ENCODE assay signal across 7 mouse cellular contexts in genomic region chr11:6005374-6006043, GRCm38 (mm10). TPM values are rescaled to one million over a fixed set of nuclear protein-coding genes. Genes with fewer than 3 reads are reported as not detected.
DNase-seq lines count a peak whose midpoint lies in the region; ATAC-seq and TF ChIP-seq lines count a peak whose summit lies in the region.
"Not testable (repeated sequence)": the region's sequence is repeated elsewhere in the genome, so short reads cannot be mapped to it uniquely, and the experiment has no call there.
"Had no signal": no experiment of that assay in that cellular context is flagged by ENCODE, and none has a peak within 500 bp of the region (broad histone marks: within the 10 kb centered on the region; RNA-seq: fewer than 3 reads in every experiment).

No protein-coding gene starts in this region.

- H3K4me2 ChIP-seq in hindbrain, embryonic 11.5 days (replicated peaks; ENCODE audit: low read depth, low read length); liver, embryonic 14.5 days (ENCODE audit: low read depth): not testable (repeated sequence)
- H3K4me2 ChIP-seq in lung, embryonic 16.5 days (ENCODE audit: low read depth, low read length): 0 out of 2 replicates have a peak overlapping the region, but pooled peaks have one; percentile 9

- H3K27me3 ChIP-seq in hindbrain, embryonic 11.5 days (ENCODE audit: control insufficient read depth, insufficient read depth, low read length); kidney, adult 2 months (replicated peaks; ENCODE audit: control insufficient read depth, insufficient read depth, low read length); liver, embryonic 14.5 days (ENCODE audit: control insufficient read depth, insufficient read depth, low read length); lung, embryonic 16.5 days (ENCODE audit: control insufficient read depth, insufficient read depth, low read depth, low read length); small intestine, adult 2 months (ENCODE audit: control insufficient read depth, insufficient read depth, low read length): not testable (repeated sequence)

- not testable (repeated sequence) for ATAC-seq in hindbrain, embryonic 11.5 days (ENCODE audit: low FRiP score)
- peak; percentile 53; the same call in 1 of the 2 replicates for ATAC-seq in liver, embryonic 14.5 days (ENCODE audit: insufficient read depth)
- peak; percentile 21; the same call in 1 of the 2 replicates for ATAC-seq in lung, embryonic 16.5 days (ENCODE audit: low read depth)

- not testable (repeated sequence) for H3K9ac ChIP-seq in hindbrain, embryonic 11.5 days (ENCODE audit: low read depth, low read length); liver, embryonic 14.5 days (replicated peaks); lung, embryonic 16.5 days (ENCODE audit: low read length)

- TF ChIP-seq POLR2A in bone marrow, adult 2 months (IDR thresholded peaks at IDR 0.05; ENCODE audit: borderline replicate concordance, control insufficient read depth, low read depth, low read length); kidney, adult 2 months (IDR thresholded peaks at IDR 0.05; ENCODE audit: low read depth, low read length); small intestine, adult 2 months (IDR thresholded peaks at IDR 0.05; ENCODE audit: low read depth, low read length): not testable (repeated sequence)

- peak overlapping the region; percentile 85 for H3K27ac ChIP-seq in bone marrow, adult 2 months (ENCODE audit: control insufficient read depth, insufficient read depth, low read depth, low read length, poor library complexity)
- not testable (repeated sequence) for H3K27ac ChIP-seq in hindbrain, embryonic 11.5 days (ENCODE audit: low read depth, low read length); liver, embryonic 14.5 days
- peak overlapping the region; percentile 61 for H3K27ac ChIP-seq in kidney, adult 2 months (ENCODE audit: insufficient read depth, low read depth, low read length)
- peak overlapping the region; percentile 44; the same call in 1 of the 2 replicates for H3K27ac ChIP-seq in lung, embryonic 16.5 days (ENCODE audit: low read length)
- H3K27ac ChIP-seq in small intestine, adult 2 months (ENCODE audit: insufficient read depth, low read depth, low read length): peak overlapping the region; percentile 83

- H3K4me3 ChIP-seq in bone marrow, adult 2 months (replicated peaks; ENCODE audit: control insufficient read depth, low read depth, low read length); hindbrain, embryonic 11.5 days (ENCODE audit: low read depth, low read length); kidney, adult 2 months (ENCODE audit: insufficient read depth, low read depth, low read length); liver, embryonic 14.5 days (ENCODE audit: insufficient read depth in 1 of 2, low read depth in 2 of 2, low read length in 2 of 2); lung, embryonic 16.5 days (ENCODE audit: low read length); small intestine, adult 2 months (ENCODE audit: low read depth, low read length): not testable (repeated sequence)

- H3K4me1 ChIP-seq in bone marrow, adult 2 months (ENCODE audit: control insufficient read depth, insufficient read depth, low read length); hindbrain, embryonic 11.5 days (replicated peaks; ENCODE audit: control insufficient read depth, insufficient read depth, low read length); liver, embryonic 14.5 days (replicated peaks; ENCODE audit: control insufficient read depth in 2 of 2, insufficient read depth in 2 of 2, low read length in 1 of 2): not testable (repeated sequence)
- H3K4me1 ChIP-seq in kidney, adult 2 months (ENCODE audit: control insufficient read depth, insufficient read depth, low read length): peaks cover 26% of the 10 kb centered on the region
- H3K4me1 ChIP-seq in lung, embryonic 16.5 days (replicated peaks; ENCODE audit: control insufficient read depth, insufficient read depth, low read length): peaks cover 17% of the 10 kb centered on the region
- peaks cover 45% of the 10 kb centered on the region for H3K4me1 ChIP-seq in small intestine, adult 2 months (ENCODE audit: control insufficient read depth, insufficient read depth, insufficient read length, low read length)

- not testable (repeated sequence) for H3K36me3 ChIP-seq in hindbrain, embryonic 11.5 days (ENCODE audit: control insufficient read depth, insufficient read depth, low read length); kidney, adult 2 months (ENCODE audit: control insufficient read depth, insufficient read depth, low read length); liver, embryonic 14.5 days (replicated peaks; ENCODE audit: control insufficient read depth, insufficient read depth, low read depth); lung, embryonic 16.5 days (ENCODE audit: control insufficient read depth, insufficient read depth, low read length)
- peaks cover 19% of the 10 kb centered on the region for H3K36me3 ChIP-seq in small intestine, adult 2 months (ENCODE audit: control insufficient read depth, insufficient read depth, low read length)

- 0% methylated on average over 1 of the region's 4 CpGs for WGBS in bone marrow, adult 2 months
- 60% methylated on average over 1 of the region's 4 CpGs for WGBS in hindbrain, embryonic 11.5 days
- WGBS in kidney, adult 2 months: 6% methylated on average over 1 of the region's 4 CpGs
- WGBS in liver, embryonic 14.5 days (ENCODE audit: insufficient replicate concordance): 0% methylated on average over 1 of the region's 4 CpGs
- WGBS in lung, embryonic 16.5 days: 0% methylated on average over 1 of the region's 4 CpGs
- 3% methylated on average over 1 of the region's 4 CpGs for WGBS in small intestine, adult 2 months

- not testable (repeated sequence) for TF ChIP-seq CTCF in bone marrow, adult 2 months (IDR thresholded peaks at IDR 0.05; ENCODE audit: control insufficient read depth, insufficient read depth, low read length); kidney, adult 2 months (conservative IDR thresholded peaks at IDR 0.05; ENCODE audit: insufficient read depth, insufficient read length, low read depth, low read length); liver, embryonic 14.5 days (IDR thresholded peaks at IDR 0.05; ENCODE audit: low read depth); small intestine, adult 2 months (IDR thresholded peaks at IDR 0.05; ENCODE audit: extremely low read depth, insufficient read length, insufficient replicate concordance, low read depth, low read length)

- TF ChIP-seq EP300 in liver, embryonic 14.5 days (IDR thresholded peaks at IDR 0.05; ENCODE audit: low read depth): not testable (repeated sequence)

- H3K9me3 ChIP-seq in hindbrain, embryonic 11.5 days (ENCODE audit: control insufficient read depth, low read length); liver, embryonic 14.5 days (ENCODE audit: control insufficient read depth, low read length); lung, embryonic 16.5 days (ENCODE audit: control insufficient read depth, low read length): not testable (repeated sequence)

- DNase-seq in hindbrain, embryonic 11.5 days (ENCODE audit: low spot score): peak; percentile 20
- DNase-seq in kidney, adult 2 months; liver, embryonic 14.5 days (ENCODE audit: low read depth in 3 of 3, low spot score in 3 of 3): not testable (repeated sequence)

RNA-seq across cellular contexts. Expression of gene Ykt6, which starts 50.0 kb away (rescaled TPM):
- polyA plus RNA-seq in bone marrow, adult 2 months (2011; ENCODE audit: insufficient read depth, insufficient read length, low replicate concordance, missing spikeins): 24.6 and 30.8 TPM in 2 replicates
- polyA plus RNA-seq in hindbrain, embryonic 11.5 days (2014; fragmentation: Nextera tagmentation; extraction: Ambion mirVana): 30.2 and 31.9 TPM in 2 replicates
- polyA plus RNA-seq in kidney, adult 2 months (2012; rRNA removed): 54.1 and 60.4 TPM in 2 replicates
- 14.9 and 18.7 TPM in 2 replicates for polyA plus RNA-seq in liver, embryonic 14.5 days (2012; rRNA removed)
- 9.6 and 10.1 TPM in 2 replicates for polyA plus RNA-seq in liver, embryonic 14.5 days (2014; fragmentation: Nextera tagmentation; extraction: Ambion mirVana)
- 52.3 and 53.1 TPM in 2 replicates for polyA plus RNA-seq in lung, embryonic 16.5 days (2015; fragmentation: Nextera tagmentation; extraction: Ambion mirVana)
- polyA plus RNA-seq in small intestine, adult 2 months (2012; rRNA removed): 56.2 and 84.5 TPM in 2 replicates

RNA-seq across cellular contexts. Expression of gene Gck, which starts 55.6 kb away (rescaled TPM):
- polyA plus RNA-seq in bone marrow, adult 2 months (2011; ENCODE audit: insufficient read depth, insufficient read length, low replicate concordance, missing spikeins): 2.8 and 3.7 TPM in 2 replicates
- 2.9 and 3.0 TPM in 2 replicates for polyA plus RNA-seq in hindbrain, embryonic 11.5 days (2014; fragmentation: Nextera tagmentation; extraction: Ambion mirVana)
- 0.16 and 0.43 TPM in 2 replicates for polyA plus RNA-seq in kidney, adult 2 months (2012; rRNA removed)
- polyA plus RNA-seq in liver, embryonic 14.5 days (2012; rRNA removed): 0.04 and 0.15 TPM in 2 replicates
- polyA plus RNA-seq in liver, embryonic 14.5 days (2014; fragmentation: Nextera tagmentation; extraction: Ambion mirVana): 0.08 and 0.20 TPM in 2 replicates
- polyA plus RNA-seq in lung, embryonic 16.5 days (2015; fragmentation: Nextera tagmentation; extraction: Ambion mirVana): 1.3 and 1.6 TPM in 2 replicates
- 0.33 and 1.2 TPM in 2 replicates for polyA plus RNA-seq in small intestine, adult 2 months (2012; rRNA removed)
- polyA plus RNA-seq: erythroblast, embryonic 14.5 days had no signal
